Mouse (Mus musculus) CD4-positive, CD25-positive, alpha-beta regulatory T cell, adult 2 months (primary cell): ENCODE results near the gene Gm973.

Source experiments
- DNase-seq: peaks from one replicate; pipeline ENCODE4 v3.0.0-alpha.2; 2012; ENCODE audit warnings: low read depth, low spot score

The Gm973 gene

GRCm38 (mm10) chr1:59684819-59685755 lies 169.0 kb downstream of the Gm973 start, which contains the start of gene Nop58:
Gene Nop58 (plus strand): TSS chr1:59684971.
- DNase-seq, result peak; percentile 95
